Mouse (Mus musculus): ENCODE measurements around the gene Cyp4f18.

GRCm38 (mm10) chr8:71999434-71999833 is 10.0 kb downstream of the Cyp4f18 start:
- TF ChIP-seq CTCF (IDR thresholded peaks at IDR 0.05; ENCODE audit: insufficient read depth, low read depth, low read length) (no peak), POLR2A (IDR thresholded peaks at IDR 0.05; ENCODE audit: insufficient read depth, low read depth, low read length) (no peak)

Measured in olfactory bulb, adult 2 months (tissue).